Mouse (Mus musculus): ENCODE results near the gene Satb2.

Satb2 gene

DNA sequence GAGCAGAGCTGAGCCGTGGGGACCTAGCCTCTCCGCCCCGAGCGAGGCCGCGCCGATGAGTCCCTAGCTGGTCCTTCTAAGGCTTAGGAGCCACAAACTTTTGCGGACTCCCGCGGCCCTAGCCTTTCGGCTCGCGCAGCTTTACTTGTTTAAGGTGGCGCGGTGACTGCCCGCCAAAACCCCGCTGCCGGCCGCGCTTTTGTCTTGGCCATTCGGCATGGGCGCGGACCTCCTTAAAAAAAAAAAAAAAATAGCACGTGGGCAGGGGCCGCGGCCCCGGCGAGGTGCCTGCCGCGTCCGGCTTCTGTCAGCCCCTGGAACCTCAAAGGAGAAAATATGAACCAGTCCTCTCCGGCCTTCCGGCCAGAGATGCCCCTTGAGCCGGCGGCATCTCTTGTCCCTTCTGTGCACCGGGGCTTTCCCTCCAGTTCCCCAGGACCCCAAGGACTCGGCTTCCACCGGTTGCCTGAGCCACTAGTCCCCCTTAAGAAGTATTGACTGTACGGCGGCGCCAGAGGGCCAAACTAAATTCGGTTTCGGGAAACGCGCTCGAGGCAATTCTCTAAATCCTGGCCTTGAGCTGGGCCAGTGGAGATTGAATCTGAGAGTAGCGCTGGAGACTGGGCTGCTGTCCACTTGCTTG lies 5.4 kb downstream of the Satb2 start:
- DNase-seq (ENCODE audit: low spot score in 2 of 2), result peak; percentile 74 to 90

DNA sequence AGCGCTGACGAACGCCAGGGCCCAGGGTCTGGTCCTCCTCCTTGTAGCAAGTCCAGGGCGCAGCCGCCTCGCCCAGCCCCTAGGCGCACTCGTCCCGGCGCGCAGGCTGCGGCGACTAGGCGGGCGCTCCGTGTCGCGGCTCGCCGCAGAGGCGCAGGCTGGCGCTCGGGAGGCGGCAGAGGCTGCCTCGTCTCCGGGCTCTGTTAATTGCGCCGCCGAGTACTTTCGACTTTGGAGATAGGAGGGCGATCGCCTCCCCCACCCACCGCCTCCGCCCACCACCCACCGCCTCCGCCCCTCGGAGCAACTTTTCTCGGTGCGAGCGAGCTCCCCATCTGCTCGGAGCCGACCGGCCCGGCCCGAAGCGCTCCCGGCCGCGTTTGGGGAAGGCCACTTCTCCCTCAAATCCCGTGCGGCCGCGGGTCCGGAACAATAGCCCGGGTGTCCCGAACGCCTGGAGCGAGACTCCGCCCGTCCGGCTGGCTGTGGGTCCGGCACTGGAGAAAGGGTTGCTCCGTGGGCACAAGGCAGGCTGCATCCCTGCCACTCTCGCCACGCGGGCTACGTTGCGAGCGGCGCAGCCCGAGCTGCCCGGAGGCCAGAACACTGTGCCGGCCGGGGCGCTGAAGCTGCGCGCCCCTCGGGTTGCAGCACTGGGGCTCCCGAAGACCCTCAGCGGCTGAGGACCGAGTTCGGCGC lies 6.0 kb downstream of the Satb2 start:
- peak; percentile 39 to 55 for DNase-seq (ENCODE audit: low spot score in 2 of 2)

DNA sequence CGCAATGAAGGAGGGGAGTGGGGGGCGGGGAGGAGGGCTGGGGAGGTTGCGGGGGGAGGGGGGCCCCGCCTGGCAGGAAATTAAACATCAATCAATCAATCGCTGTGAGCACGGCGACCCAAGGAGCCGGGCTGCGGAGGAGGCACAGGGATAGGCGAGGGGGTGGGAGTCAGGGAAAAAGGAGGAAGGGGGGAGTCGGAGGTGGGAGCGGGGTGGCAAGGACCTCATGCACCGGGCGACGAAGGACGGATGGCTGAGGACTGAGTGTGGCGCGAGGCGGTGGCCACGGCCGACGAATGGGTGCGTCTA lies 6.6 kb downstream of the Satb2 start:
- no peak for DNase-seq (ENCODE audit: low spot score in 2 of 2)

DNA sequence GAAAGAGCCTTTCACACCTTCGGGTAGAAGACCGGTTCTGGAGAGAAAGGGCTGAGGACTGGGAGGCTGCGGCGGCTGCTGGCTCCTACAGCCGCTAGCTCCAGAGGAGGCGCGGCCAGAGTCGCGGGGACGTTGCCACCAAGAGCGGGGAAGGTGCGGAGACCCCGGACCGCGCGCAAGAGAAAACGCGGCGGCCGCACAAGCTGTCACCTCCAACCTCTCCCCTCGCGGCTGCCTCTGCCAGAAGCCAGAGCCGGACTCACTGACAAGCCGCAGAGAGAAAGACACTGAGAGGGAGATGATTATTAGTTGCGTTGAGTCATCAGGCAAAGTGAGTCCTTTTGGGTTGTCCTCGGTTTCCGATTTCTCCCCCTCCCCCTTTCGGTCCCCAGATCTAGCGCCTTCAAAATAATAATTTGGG lies 7.0 kb downstream of the Satb2 start:
- DNase-seq (ENCODE audit: low spot score in 2 of 2), result no peak

DNA sequence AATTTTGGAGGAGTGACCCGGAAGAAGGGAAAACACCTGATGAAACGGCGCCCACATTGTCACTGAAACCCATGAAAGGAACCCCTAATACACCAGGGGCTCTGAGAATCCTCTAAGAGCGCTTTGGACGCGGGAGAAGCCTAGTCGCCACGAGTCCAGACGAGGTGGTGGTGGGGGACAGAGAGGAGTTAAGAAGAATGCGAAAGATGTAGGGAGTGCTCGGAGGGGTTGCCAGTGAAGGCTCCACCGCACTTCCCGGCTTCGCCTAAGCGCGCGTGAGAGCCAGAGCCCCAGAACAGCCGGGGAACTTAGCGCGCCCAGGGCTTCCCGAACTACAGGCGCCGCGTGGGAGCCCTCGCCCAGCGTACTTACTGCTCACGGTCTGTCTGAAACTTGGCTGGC lies 7.7 kb downstream of the Satb2 start:
- DNase-seq (ENCODE audit: low spot score in 2 of 2), result no peak

DNA sequence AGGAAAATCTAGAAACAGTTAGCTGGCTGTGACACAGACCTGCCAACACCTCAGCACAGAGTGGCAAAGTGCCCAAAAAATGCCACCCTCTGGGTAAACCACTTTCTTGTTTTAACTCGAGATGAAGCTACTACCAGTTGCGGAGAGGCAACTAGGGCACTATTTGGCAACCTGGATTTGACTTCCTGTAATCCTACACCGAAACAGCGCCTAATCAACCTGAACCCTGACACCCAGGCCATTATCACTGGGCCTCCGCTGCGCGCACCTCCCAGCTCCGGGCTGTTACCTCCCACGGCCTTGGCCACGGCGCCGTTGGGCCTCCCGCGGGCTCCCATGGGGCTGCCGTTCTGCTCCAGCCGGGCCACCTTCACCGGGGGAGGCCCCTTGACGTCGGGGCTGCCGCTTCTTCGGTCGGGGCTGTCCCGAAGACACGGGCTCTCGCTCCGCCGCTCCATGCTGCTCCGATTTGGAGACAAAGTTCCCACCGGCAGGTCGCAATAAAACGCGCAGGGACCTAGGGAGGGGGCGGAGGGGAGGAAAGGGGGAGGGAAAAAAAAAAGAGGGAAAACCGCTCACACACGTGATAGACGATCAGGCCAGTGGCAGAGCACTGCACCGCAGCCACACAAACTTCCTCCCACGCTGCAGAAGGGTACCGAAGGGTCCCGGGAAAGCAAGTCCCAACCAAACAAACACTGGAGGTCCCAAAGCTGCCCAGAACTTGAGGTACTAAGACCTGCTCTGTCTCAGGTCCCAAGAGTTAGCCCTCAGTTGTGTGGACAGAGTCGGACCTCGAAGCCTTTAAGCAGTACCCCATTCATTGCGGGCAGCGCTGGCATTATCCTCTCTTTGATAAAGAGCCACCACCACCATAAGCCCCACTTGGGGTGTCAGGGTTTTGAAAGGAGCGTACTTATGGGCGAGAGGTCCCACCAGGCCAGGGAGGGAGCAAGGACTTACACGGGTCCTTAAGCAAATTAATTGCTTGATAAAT lies 8.8 kb downstream of the Satb2 start:
- DNase-seq (ENCODE audit: low spot score in 2 of 2), result no peak

DNA sequence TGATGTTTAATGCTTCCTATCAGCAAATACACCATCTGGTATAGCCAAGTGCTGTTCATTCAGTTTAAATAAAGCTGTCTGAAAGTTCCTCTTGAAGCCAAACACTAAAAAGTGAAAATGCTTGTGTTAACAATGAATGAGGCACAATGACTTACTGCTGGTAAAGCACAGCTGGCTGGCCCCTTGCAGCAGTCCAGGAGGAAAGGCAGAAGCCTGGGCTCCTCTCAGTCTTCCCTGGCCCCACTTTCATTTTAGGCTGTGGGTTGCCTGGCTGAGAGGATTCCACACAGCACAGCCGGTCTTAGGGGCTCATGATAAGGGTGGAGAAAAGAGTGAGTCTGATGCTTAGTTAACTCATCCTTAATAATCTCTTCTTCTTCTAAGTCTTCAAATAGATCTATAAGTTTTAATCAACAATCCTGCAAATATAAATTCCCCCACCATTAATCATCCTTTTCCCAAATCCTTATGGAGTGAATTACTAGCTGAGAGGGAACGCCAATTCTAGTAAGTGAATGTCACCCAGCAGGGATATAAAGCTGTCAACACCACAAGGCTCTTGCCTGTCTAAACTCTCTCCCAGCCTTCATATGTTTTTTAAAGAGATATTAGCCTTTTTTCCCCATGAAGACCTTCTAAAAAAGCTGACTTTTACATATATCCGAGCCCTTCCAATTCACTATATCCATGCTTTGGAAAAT lies 12.4 kb downstream of the Satb2 start:
- peak in 1 of 2 experiments; percentile 5 for DNase-seq (ENCODE audit: low spot score in 2 of 2)

DNA sequence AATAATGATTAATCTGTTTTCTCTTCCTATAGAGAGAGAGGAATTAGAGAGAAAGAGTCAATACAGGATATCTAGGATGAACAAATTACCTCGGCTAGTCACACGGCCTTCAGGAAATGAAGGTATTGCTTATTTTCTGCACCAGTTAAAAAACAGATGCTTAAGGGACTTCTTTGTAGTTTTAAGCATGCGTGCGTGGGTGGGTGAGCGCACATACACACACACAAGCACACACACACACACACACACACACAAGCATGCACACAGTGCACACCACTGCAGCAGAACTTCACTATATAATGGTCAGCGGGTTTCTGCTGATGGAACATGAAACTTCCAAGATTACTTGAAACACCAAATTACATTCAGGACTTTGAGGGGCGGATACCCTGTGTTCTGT lies 14.0 kb downstream of the Satb2 start:
- peak in 1 of 2 experiments; percentile 5 for DNase-seq (ENCODE audit: low spot score in 2 of 2)

DNA sequence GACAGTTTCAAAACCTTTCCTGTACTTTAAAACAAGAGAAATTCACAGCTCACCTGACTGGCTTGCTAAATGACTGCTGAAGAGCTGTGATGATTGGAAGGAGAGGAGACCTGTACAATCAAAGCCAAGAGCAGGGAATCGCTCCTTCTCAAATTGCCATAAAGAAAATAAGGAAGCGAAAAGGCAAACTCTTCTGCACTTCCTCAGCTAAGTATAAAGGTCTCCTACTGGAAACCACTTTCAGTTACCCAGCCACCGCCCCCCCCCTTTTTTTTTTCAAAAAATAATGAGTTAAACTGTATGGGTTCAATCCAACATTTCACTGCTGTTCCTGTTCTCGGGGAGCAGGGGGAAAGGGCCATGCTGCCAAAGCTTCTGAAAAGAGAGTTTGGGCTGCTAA lies 15.2 kb downstream of the Satb2 start:
- DNase-seq (ENCODE audit: low spot score in 2 of 2), result peak in 1 of 2 experiments; percentile 1

DNA sequence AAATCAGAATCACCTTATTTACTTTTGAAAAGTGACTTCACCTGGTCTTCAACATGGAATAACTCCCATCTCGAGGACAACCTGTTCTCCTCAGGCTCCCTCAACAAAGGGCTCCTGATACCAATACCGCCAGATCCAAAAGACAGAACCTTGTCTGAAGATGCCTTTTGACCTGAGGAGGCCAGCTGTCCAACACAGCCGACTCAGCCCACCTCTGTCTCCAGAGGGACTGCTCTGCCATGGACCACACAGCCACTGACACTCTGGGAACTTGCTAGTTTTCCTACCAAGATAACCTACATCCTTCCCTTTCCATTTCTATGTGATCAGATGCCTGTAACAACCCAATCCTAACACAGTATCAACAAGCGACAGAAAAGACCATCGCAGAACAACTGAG lies 19.5 kb downstream of the Satb2 start:
- no peak for DNase-seq (ENCODE audit: low spot score in 2 of 2)

DNA sequence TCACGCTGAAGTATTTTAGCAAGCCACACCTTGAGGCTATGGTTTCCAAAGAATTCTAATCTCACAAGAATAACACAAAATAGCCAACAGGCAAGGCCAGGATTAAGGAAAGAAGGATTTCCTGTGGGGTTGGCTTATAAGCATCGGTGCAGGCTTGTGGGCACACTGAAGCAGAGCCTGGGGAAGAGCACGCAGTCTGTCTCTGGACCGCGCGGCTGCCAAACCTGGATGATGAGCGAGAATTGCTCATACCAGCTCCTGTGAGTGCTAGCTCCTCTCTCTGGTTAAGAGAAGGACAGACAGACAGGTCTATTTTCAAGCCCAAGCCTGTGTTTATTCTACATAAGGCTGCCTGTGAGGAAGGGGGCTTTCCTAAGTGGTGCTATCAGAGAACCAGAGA lies 20.5 kb downstream of the Satb2 start:
- DNase-seq (ENCODE audit: low spot score in 2 of 2), result no peak

DNA sequence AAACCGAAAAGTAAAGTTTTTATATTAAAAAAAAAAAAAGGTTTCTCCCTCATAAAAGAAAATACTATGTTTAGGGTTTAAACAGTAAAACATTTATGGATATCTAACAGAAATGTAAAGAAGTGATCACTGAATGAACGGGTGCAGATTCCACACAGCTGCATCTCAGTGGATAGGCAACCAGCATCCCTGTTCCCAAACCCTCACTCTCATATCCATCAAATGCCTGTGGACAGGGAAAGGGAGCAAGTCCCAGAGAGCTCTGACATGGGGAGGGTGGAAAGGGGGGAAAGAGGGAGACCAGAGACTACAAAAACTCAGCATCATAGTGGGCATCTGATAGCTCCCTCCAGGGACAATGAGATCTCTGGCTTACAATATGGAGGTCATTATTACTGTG lies 21.6 kb downstream of the Satb2 start:
- DNase-seq (ENCODE audit: low spot score in 2 of 2), result no peak

DNA sequence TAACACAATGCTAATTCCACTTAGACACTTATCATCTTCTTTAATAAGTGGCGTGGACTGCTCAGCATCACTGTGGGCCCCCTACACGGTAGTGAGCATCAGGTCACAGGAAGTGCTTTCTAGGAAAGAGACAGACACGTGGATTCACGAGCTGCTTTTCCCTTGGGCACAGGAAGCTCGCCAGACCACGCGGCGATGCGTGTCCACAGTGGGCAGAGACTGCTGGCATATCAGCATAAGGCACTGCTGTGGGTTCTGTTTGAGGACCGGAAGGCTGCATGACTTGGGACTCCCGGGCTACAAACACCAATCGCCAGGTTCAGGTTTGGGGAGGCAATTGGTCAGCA lies 22.7 kb downstream of the Satb2 start:
- no peak for DNase-seq (ENCODE audit: low spot score in 2 of 2)

DNA sequence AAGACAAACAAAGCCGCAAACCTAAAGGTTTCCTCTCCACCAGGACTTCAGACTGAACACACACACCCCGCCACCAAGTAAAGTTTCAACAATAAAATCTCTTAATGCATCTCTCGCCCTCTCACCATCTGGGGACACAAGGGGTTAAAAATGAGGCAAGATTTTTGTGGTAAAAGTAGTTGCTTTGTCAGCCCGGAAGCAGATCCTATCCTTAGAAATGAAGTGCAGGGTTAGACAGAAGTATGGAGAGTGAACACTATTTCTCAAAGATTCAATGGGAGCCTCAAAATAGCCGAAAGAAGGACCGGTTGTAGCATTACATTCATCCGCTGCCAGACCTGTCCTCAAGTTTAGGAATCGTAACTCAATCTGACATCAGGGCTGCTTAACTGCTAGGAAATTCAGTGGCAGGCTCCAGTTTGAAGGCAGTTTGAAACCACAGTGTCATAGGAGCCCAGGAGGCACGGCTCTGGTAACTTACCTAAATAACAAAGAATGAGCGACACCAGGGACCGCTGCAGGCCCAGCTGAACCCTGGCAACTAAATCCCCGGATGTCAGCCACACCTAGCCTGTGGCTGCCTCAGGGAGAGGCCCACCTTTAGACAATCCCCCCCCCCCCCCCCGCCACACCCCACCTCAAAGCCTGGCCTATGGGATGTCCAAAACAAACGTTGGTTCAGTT lies 23.3 kb downstream of the Satb2 start:
- DNase-seq (ENCODE audit: low spot score in 2 of 2), result no peak

DNA sequence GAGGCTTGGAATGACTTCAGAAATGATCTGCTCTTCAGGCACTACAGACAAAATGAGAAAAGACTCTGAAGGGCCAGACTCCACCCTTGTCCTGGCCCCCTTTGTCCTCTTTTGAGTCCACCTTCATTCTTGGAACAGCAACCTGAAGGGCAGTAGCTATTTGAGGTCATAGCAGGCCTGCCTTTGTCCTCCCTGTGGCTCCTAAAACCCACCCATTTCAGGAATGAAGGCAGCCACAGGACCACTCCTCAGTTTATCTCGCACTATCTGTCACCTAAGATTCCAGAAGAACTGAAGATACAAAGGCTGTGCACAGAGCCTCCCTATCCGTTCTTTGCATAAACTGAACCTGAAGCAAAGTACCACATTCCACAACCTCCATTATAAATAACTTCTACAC lies 24.9 kb downstream of the Satb2 start:
- no peak for DNase-seq (ENCODE audit: low spot score in 2 of 2)

DNA sequence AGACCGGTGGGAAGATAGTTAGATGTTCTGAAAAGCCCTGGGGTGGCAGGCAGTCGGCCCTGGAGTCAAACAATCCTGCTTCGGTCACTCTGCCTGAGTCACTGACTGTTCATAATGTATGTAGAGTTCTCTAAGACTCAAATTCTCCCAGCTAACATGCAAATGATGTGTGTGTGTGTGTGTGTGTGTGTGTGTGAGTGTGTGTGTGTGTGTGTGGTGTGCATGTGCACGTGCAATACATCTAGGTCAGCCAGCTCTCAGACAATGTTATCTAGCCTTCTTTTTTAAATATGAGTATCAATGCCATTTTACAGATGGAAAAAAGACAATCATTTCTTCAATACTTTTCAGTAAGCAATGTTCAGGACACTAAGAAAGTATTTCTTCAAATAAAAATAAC lies 26.5 kb downstream of the Satb2 start:
- no peak for DNase-seq (ENCODE audit: low spot score in 2 of 2)

DNA sequence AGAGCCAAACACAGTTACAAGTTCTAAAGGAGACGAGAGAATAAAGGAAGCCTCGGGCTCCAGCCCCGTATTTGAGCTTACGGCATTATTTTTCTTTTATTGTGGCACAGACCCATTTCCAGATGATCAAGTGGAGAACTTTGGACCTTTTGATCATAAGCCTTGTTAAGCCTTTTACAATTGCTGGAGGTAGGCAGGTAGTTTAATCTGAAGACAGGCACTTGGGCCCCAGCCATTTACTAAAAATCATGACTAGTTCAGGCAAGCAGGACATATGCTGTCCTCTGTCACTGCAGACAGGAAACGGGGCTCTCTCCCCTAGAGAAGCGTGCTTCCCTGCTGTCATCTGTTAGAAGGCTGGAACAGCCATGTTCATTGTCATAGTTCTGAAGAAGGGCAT lies 26.9 kb downstream of the Satb2 start:
- DNase-seq (ENCODE audit: low spot score in 2 of 2), result no peak

DNA sequence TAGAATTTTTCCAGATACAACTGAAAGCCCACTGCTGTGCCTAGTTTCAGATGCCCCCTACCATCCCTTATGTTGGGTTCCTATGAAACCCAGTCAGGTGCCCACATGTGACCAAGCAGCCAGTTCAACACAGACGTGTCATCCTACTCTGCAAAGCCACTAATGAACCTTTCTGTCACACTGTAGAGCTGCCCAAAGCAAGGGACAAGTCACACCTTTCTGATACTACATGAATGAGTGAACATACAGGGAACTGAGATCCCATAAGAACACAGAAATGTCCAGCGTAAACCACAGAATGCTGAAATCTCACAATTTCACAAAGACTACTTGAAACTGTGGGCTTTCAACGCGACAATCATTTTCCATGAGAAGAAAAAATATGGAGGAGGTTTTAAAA lies 39.0 kb downstream of the Satb2 start:
- DNase-seq (ENCODE audit: low spot score in 2 of 2), result no peak

DNA sequence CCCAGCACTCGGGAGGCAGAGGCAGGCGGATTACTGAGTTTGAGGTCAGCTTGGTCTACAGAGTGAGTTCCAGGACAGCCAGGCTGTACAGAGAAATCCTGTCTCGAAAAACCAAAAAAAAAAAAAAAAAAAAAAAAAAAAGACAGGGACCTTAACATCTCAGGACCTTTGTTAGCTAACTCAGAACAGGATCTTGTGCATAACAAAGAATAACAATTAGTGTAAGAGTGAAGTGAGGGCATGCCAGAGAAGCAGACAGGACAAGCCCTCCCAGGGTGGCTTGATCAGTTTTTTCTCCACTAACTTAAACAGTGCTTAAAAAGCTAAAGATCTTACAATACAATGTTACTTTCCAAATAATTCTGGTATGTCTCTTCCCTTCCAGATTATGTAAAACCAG lies 40.0 kb downstream of the Satb2 start:
- DNase-seq (ENCODE audit: low spot score in 2 of 2), result no peak

DNA sequence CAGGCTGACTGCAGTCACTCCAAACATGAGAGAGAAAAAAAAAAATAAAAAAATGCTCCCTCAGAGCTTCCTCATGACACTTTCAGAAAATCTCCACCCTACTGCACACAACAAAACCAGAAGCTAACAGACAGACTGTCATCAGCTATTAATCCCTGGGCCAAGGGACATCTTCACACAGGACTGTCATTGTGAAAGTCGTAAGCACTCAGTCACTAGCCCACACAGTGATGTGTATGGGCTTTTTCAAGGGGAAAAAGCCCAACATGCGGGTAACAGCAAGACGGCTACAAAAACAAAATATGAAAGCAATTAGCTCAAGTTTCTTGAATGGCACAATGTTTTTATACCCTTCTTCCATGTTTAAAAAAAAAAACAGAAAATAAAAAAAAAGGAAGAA lies 41.9 kb downstream of the Satb2 start:
- DNase-seq (ENCODE audit: low spot score in 2 of 2), result no peak

DNA sequence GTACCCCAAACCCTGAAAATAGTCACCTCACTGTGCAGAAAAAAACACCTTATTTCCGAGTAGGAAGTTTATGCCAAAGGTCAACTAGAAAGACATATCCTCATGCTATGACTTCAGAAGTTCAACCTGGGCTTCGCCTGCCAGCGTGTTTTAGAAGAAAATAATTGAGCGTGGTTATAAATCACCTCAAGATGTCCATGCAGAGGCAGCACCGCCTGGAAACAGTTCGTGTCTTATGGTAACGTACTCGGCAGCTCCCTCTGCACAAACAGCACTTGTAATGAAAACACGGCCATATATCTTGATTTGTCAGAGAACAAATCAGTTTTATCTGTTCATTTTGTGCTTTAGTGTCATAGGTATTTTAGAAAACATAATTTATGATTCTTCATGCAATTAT lies 44.6 kb downstream of the Satb2 start:
- DNase-seq (ENCODE audit: low spot score in 2 of 2), result no peak

DNA sequence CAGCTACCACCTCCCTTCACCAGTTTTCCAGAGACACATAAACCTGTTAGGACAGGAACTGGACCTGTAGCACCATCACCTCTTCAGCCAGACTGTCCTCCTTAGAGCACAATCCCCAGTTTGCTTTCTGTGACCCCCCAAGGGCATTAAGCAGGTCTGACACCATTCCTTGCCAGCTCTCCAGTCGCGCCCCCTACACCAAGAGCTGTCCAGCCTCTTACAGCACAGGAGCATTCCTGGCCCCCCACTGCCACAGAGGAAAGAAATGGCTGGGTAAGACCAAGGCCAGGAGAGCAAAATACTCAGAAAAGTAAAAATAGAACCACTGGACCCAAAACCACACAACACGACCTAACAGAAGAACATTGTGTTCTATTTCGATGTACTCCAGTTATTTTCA lies 48.4 kb downstream of the Satb2 start:
- no peak for DNase-seq (ENCODE audit: low spot score in 2 of 2)
